Mouse (Mus musculus) embryonic facial prominence, embryonic 12.5 days (tissue): ENCODE measurements around the gene Dpp9. TPM values are rescaled to one million over a fixed set of nuclear protein-coding genes. Genes with fewer than 3 reads are reported as not detected.

Experiments used
- ATAC-seq: fragments of 200-750 bp; cut with Nextera tagmentation; 2 replicates; pipeline ENCODE4 v1.8.0; 2017; ENCODE audit not compliant: insufficient number of reproducible peaks, insufficient read depth, low FRiP score, low TSS enrichment
- H3K27ac ChIP-seq: fragments of 300-500 bp; sonication (generic); 2 replicates; pipeline ENCODE4 v1.5.1; 2016; ENCODE audit warnings: mild to moderate bottlenecking
- H3K27me3 ChIP-seq: fragments of 300-500 bp; sonication (generic); 2 replicates; pipeline ENCODE4 v1.6.1; 2016; ENCODE audit warnings: mild to moderate bottlenecking, moderate library complexity
- H3K36me3 ChIP-seq: fragments of 300-500 bp; sonication (generic); 2 replicates; pipeline ENCODE4 v1.6.1; 2016; ENCODE audit warnings: mild to moderate bottlenecking
- H3K4me1 ChIP-seq: fragments of 300-500 bp; sonication (generic); 2 replicates; pipeline ENCODE4 v1.6.1; 2016
- H3K4me2 ChIP-seq: fragments of 300-500 bp; sonication (generic); replicated peaks from 2 replicates; pipeline ENCODE4 v1.6.1; 2016; ENCODE audit warnings: mild to moderate bottlenecking, moderate library complexity
- H3K4me3 ChIP-seq: fragments of 300-500 bp; sonication (generic); 2 replicates; pipeline ENCODE4 v1.5.1; 2016; ENCODE audit warnings: mild to moderate bottlenecking
- H3K9ac ChIP-seq: fragments of 300-500 bp; sonication (generic); 2 replicates; pipeline ENCODE4 v1.6.1; 2016; ENCODE audit warnings: mild to moderate bottlenecking, moderate library complexity
- H3K9me3 ChIP-seq: fragments of 300-500 bp; sonication (generic); 2 replicates; pipeline ENCODE4 v1.6.1; 2016; ENCODE audit warnings: mild to moderate bottlenecking, moderate library complexity
- WGBS: fragments of 180-500 bp; shearing (Covaris S2); methylation state at CpG from one replicate; pipeline ENCODE4 v1.1.7; 2016; 5-methylcytosine and 5-hydroxymethylcytosine counted together
- polyA plus RNA-seq: library from polyadenylated mRNA; unstranded; fragments of >200 nt; fragmentation: Nextera tagmentation; extraction: Ambion mirVana; gene quantifications from 2 replicates; pipeline ENCODE4 v1.2.1, GENCODE M21; 2016

Gene Dpp9
- polyA plus RNA-seq, 1 experiment from 2014 or later, result 43.4 TPM

GRCm38 (mm10) chr17:56256239-56256881, 37.7 kb upstream of the Dpp9 start, which contains the start of gene Fem1a:
TSS of gene Fem1a (plus strand) at chr17:56256810.
- peaks cover 26% of the 10 kb centered on the region for H3K4me1 ChIP-seq
- H3K4me3 ChIP-seq, result peak within 1 kb of the TSS; percentile 72
- ATAC-seq, result peak; percentile 85
- under 1% methylated on average over 28 of the region's 28 CpGs for WGBS
- H3K27ac ChIP-seq, result peak within 1 kb of the TSS; percentile 74
- H3K27me3 ChIP-seq, result no peaks in the 10 kb centered on the region
- peaks cover 31% of the 10 kb centered on the region for H3K36me3 ChIP-seq
- peak within 1 kb of the TSS; percentile 65 for H3K9ac ChIP-seq
- H3K4me2 ChIP-seq, result peak within 1 kb of the TSS; percentile 99
- no peaks in the 10 kb centered on the region for H3K9me3 ChIP-seq

GRCm38 (mm10) chr17:56255863-56256238, 37.1 kb upstream of the Dpp9 start:
- peak overlapping the region; percentile 24; the same call in 1 of the 2 replicates for H3K9ac ChIP-seq
- peak; percentile 90 for ATAC-seq
- under 1% methylated on average over 32 of the region's 32 CpGs for WGBS
- H3K4me2 ChIP-seq, result peak overlapping the region; percentile 51
- H3K4me3 ChIP-seq, result peak overlapping the region; percentile 72
- peak overlapping the region; percentile 74 for H3K27ac ChIP-seq
- no peaks in the 10 kb centered on the region for H3K9me3 ChIP-seq
- H3K27me3 ChIP-seq, result no peaks in the 10 kb centered on the region
- H3K4me1 ChIP-seq, result peaks cover 28% of the 10 kb centered on the region
- H3K36me3 ChIP-seq, result peaks cover 26% of the 10 kb centered on the region

GRCm38 (mm10) chr17:56255429-56255828, 36.7 kb upstream of the Dpp9 start:
- peaks cover 30% of the 10 kb centered on the region for H3K4me1 ChIP-seq
- H3K27me3 ChIP-seq, result no peaks in the 10 kb centered on the region
- peak; percentile 6; the same call in 1 of the 2 replicates for ATAC-seq
- H3K27ac ChIP-seq, result peak overlapping the region; percentile 56; the same call in 1 of the 2 replicates
- peak overlapping the region; percentile 72; the same call in 1 of the 2 replicates for H3K4me3 ChIP-seq
- H3K4me2 ChIP-seq, result peak overlapping the region; percentile 51
- H3K9ac ChIP-seq, result no peak overlapping the region
- WGBS, result 14% methylated on average over 9 of the region's 9 CpGs
- H3K9me3 ChIP-seq, result no peaks in the 10 kb centered on the region
- peaks cover 22% of the 10 kb centered on the region for H3K36me3 ChIP-seq

GRCm38 (mm10) chr17:56254695-56255094, 36.0 kb upstream of the Dpp9 start:
- Histone ChIP-seq H3K4me1 (peaks cover 27% of the 10 kb centered on the region), H3K9ac (no peak overlapping the region), H3K9me3 (no peaks in the 10 kb centered on the region), H3K4me3 (no peak overlapping the region), H3K4me2 (no peak overlapping the region), H3K36me3 (peaks cover 16% of the 10 kb centered on the region), H3K27me3 (no peaks in the 10 kb centered on the region), H3K27ac (no peak overlapping the region)
- ATAC-seq, result no peak
- WGBS, result 78% methylated on average over 4 of the region's 4 CpGs

GRCm38 (mm10) chr17:56251136-56251829, 32.6 kb upstream of the Dpp9 start:
- ATAC-seq, result no peak
- Histone ChIP-seq H3K27ac (no peak overlapping the region), H3K27me3 (no peaks in the 10 kb centered on the region), H3K9me3 (no peaks in the 10 kb centered on the region), H3K36me3 (no peaks in the 10 kb centered on the region), H3K4me1 (peaks cover 9% of the 10 kb centered on the region; the same call in 1 of the 2 replicates), H3K4me3 (no peak overlapping the region), H3K9ac (no peak overlapping the region), H3K4me2 (0 out of 2 replicates have a peak overlapping the region, but pooled peaks have one; percentile 6)
- WGBS, result 25% methylated on average over 6 of the region's 6 CpGs

DNA sequence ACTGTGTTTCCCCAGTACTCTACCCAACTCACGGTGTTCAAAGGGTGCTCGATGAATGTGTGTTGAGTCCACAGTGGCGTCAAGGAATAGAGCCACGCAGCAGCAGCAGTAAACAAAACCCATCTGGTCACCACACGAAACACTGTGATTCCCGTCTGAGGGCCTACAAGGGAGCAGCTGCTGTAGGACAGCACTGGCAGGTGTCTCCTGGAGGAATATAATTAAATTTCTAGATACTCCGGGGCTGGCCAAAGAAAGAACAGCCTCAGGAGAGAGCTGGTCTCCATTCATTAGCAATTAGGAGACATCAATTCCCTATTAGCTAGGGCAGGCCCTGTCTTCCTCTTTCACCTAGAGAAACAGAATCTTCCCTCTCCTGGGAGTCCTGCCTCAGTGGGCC, 26.9 kb upstream of the Dpp9 start:
- H3K27me3 ChIP-seq, result peaks cover 11% of the 10 kb centered on the region
- H3K9ac ChIP-seq, result no peak overlapping the region
- H3K36me3 ChIP-seq, result no peaks in the 10 kb centered on the region
- no peak for ATAC-seq
- H3K4me3 ChIP-seq, result no peak overlapping the region
- H3K4me2 ChIP-seq, result no peak overlapping the region
- no peaks in the 10 kb centered on the region for H3K9me3 ChIP-seq
- WGBS, result 54% methylated on average over 7 of the region's 7 CpGs
- H3K4me1 ChIP-seq, result no peaks in the 10 kb centered on the region
- H3K27ac ChIP-seq, result no peak overlapping the region

DNA sequence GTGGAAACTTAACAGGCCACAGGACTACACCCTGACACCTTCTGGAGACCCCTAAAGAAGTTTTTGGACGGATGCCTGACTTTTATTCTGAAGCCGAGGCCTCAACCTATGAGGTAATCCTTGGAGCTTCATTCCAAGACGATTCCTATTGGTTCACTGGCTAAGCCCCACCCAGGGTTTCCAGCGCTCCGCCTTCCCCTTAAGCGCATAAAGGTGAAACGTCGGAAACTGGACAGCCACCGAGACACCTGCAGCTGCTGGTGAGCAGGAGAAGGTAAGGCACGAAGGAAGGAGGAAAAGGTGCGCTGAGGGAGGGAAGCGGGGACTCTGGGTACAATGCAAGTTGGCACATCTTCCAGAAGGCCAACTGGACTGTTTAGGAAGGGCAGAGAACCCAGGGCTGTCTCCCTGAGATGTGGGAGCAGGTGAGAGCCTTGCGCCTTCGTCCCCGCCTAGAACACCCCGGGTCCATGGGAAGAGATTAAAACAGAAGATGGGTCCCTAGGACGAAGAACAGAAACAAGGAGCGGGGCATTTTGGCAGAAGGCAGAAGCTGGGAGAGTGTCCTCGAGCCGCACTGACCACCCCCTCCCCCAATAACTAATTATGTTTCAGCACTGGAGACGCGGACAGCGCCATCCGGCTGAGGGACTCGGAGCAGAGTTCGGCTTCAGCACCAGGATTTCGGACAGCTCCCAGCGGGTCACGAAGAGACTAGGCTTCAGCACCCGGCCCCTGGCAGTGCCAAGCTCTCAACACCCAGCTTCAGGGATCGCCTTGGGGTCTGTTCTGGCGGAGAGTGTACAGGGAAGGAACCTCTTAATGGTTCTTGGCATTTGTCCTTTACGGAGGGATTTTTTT, 23.1 kb upstream of the Dpp9 start:
- Histone ChIP-seq H3K36me3 (no peaks in the 10 kb centered on the region), H3K27ac (no peak overlapping the region), H3K4me2 (no peak overlapping the region; the same call in 1 of the 2 replicates), H3K4me1 (no peaks in the 10 kb centered on the region), H3K27me3 (peaks cover 11% of the 10 kb centered on the region), H3K9ac (no peak overlapping the region), H3K9me3 (no peaks in the 10 kb centered on the region), H3K4me3 (0 out of 2 replicates have a peak overlapping the region, but pooled peaks have one; percentile 4)
- WGBS, result 1% methylated on average over 33 of the region's 33 CpGs
- no peak for ATAC-seq

GRCm38 (mm10) chr17:56233818-56234469, 15.2 kb upstream of the Dpp9 start:
- Histone ChIP-seq H3K4me2 (no peak overlapping the region), H3K9ac (no peak overlapping the region), H3K36me3 (no peaks in the 10 kb centered on the region), H3K9me3 (no peaks in the 10 kb centered on the region), H3K4me3 (no peak overlapping the region), H3K27me3 (no peaks in the 10 kb centered on the region), H3K27ac (no peak overlapping the region), H3K4me1 (no peaks in the 10 kb centered on the region)
- ATAC-seq, result peak; percentile 65
- 3% methylated on average over 14 of the region's 14 CpGs for WGBS

GRCm38 (mm10) chr17:56233389-56233788, 14.7 kb upstream of the Dpp9 start:
- Histone ChIP-seq H3K4me3 (no peak overlapping the region), H3K27ac (no peak overlapping the region), H3K4me2 (no peak overlapping the region), H3K9ac (no peak overlapping the region), H3K4me1 (no peaks in the 10 kb centered on the region), H3K36me3 (no peaks in the 10 kb centered on the region), H3K9me3 (no peaks in the 10 kb centered on the region), H3K27me3 (no peaks in the 10 kb centered on the region)
- no peak for ATAC-seq
- WGBS, result 53% methylated on average over 8 of the region's 8 CpGs

DNA sequence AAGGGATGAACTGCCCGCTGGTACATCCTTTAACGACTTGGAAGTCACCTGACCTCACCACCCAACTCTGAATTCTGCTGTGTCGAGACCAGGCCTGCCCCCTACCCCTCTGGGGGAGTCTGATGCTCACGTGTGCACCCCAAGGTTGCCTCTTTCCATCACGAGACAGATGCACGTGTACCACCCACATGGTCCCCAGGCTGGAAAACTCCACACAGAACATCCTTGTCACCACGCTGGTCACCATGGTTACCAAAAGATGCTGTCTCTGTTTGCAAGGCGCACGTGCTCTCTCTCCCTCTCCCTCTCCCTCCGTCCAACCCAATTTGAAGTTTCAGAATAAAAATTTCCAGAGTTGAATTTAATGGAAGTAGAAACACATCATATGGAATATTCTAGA, 11.2 kb upstream of the Dpp9 start:
- no peak overlapping the region for H3K4me2 ChIP-seq
- no peaks in the 10 kb centered on the region for H3K27me3 ChIP-seq
- no peak overlapping the region for H3K4me3 ChIP-seq
- no peak for ATAC-seq
- H3K9ac ChIP-seq, result no peak overlapping the region
- 63% methylated on average over 10 of the region's 10 CpGs for WGBS
- H3K9me3 ChIP-seq, result no peaks in the 10 kb centered on the region
- H3K4me1 ChIP-seq, result no peaks in the 10 kb centered on the region
- H3K36me3 ChIP-seq, result no peaks in the 10 kb centered on the region
- H3K27ac ChIP-seq, result no peak overlapping the region

GRCm38 (mm10) chr17:56226566-56226965, 7.9 kb upstream of the Dpp9 start:
- Histone ChIP-seq H3K4me2 (no peak overlapping the region), H3K27ac (no peak overlapping the region), H3K9me3 (no peaks in the 10 kb centered on the region), H3K9ac (no peak overlapping the region), H3K27me3 (no peaks in the 10 kb centered on the region), H3K4me1 (no peaks in the 10 kb centered on the region), H3K36me3 (no peaks in the 10 kb centered on the region), H3K4me3 (no peak overlapping the region)
- no peak for ATAC-seq
- 76% methylated on average over 3 of the region's 3 CpGs for WGBS
